Mouse (Mus musculus) left cerebral cortex, adult 2 months (tissue): Measurements from ENCODE around the gene Hist1h4b. TPM values are rescaled to one million over a fixed set of nuclear protein-coding genes. Genes with fewer than 3 reads are reported as not detected.
A peak's percentile ranks its signal among the peaks of the same experiment; 100 is the strongest.

Source experiments
- DNase-seq, 2 experiments: peaks; one replicate each; pipeline ENCODE4 v3.0.0; 2021 to 2022; ENCODE audit warnings: low spot score in 2 of 2, mixed read lengths in 1 of 2; ENCODE audit errors: extremely low spot score in 1 of 2
- H3K27ac ChIP-seq: fragments of 200-600 bp; 2 replicates; pipeline ENCODE4 v1.8.1; 2022
- H3K4me3 ChIP-seq: fragments of 200-600 bp; 2 replicates; pipeline ENCODE4 v1.8.1; 2022
- CTCF ChIP-seq: fragments of 200-600 bp; IDR thresholded peaks from 2 replicates; pipeline ENCODE4 v1.8.1; 2022; ENCODE audit warnings: antibody characterized with exemption, mild to moderate bottlenecking, moderate library complexity
- intact Hi-C: fragments of 180-260 bp; cut with DNase I; formaldehyde crosslinking; loops from one replicate; pipeline ENCODE4 v1.15.1; 2025
- total RNA-seq, 2 experiments: library from RNA; stranded (reverse); gene quantifications; 2 replicates each; pipeline ENCODE4 v1.2.3; 2021

Hist1h4b gene
- total RNA-seq, 2 experiments from 2014 or later = 62.5 to 93.5 TPM

- DNase-seq = no peak
- Histone ChIP-seq H3K27ac (no peak overlapping the region), H3K4me3 (no peak overlapping the region)
- TF ChIP-seq CTCF = no peak
- intact Hi-C loops = loop anchor here (10.0 kb wide), 1 partner anchor 308 kb away; no protein-coding TSS in a partner anchor
These were observed 13.6 kb upstream of the Hist1h4b start for GRCm38 (mm10) chr13:23743215-23743614.

- DNase-seq = no peak
- intact Hi-C loops = loop anchor here (10.0 kb wide), 1 partner anchor 309 kb away; no protein-coding TSS in a partner anchor
- no peak overlapping the region for H3K27ac ChIP-seq
- no peak for TF ChIP-seq CTCF
- H3K4me3 ChIP-seq = no peak overlapping the region
These were observed 12.8 kb upstream of the Hist1h4b start for GRCm38 (mm10) chr13:23743963-23744362.

- intact Hi-C loops = loop anchor here (10.0 kb wide), 1 partner anchor 310 kb away; no protein-coding TSS in a partner anchor
- Histone ChIP-seq H3K4me3 (no peak overlapping the region; the same call in 1 of the 2 replicates), H3K27ac (no peak overlapping the region)
- DNase-seq = no peak
- TF ChIP-seq CTCF = no peak
These were observed 12.1 kb upstream of the Hist1h4b start for GRCm38 (mm10) chr13:23744421-23745380.

GRCm38 (mm10) chr13:23745381-23746161 lies 11.2 kb upstream of the Hist1h4b start, which contains the start of gene Hist1h3c:
Gene Hist1h3c (minus strand): TSS chr13:23745602.
- H3K27ac ChIP-seq = peak within 1 kb of the TSS; percentile 98
- H3K4me3 ChIP-seq = peak within 1 kb of the TSS; percentile 55
- peak; percentile 81 to 84 for DNase-seq
- intact Hi-C loops = loop anchor here (2.0 to 10.0 kb wide), 2 partner anchors 163 to 311 kb away; no protein-coding TSS in a partner anchor
- TF ChIP-seq CTCF = peak; percentile 5; the same call in 1 of the 2 replicates

- peak within 1 kb of the TSS; percentile 98 for H3K27ac ChIP-seq
- peak; percentile 66 for DNase-seq
- peak within 1 kb of the TSS; percentile 55 for H3K4me3 ChIP-seq
- intact Hi-C loops = loop anchor here (2.0 to 10.0 kb wide), 2 partner anchors 164 to 312 kb away; no protein-coding TSS in a partner anchor
These were observed 10.4 kb upstream of the Hist1h4b start, which contains the start of gene Hist1h2bb for GRCm38 (mm10) chr13:23746201-23747080. Gene Hist1h2bb (plus strand): TSS chr13:23746734.

GRCm38 (mm10) chr13:23747081-23747891 lies 9.5 kb upstream of the Hist1h4b start:
- intact Hi-C loops = loop anchor here (2.0 to 10.0 kb wide), 2 partner anchors 164 to 312 kb away; no protein-coding TSS in a partner anchor
- Histone ChIP-seq H3K27ac (peak overlapping the region; percentile 98), H3K4me3 (peak overlapping the region; percentile 55)
- TF ChIP-seq CTCF = no peak
- DNase-seq = no peak

- no peak for DNase-seq
- no peak for TF ChIP-seq CTCF
- 0 out of 2 replicates have a peak overlapping the region, but pooled peaks have one; percentile 11 for H3K27ac ChIP-seq
- intact Hi-C loops = loop anchor here (2.0 to 10.0 kb wide), 2 partner anchors 165 to 313 kb away; no protein-coding TSS in a partner anchor
- no peak overlapping the region for H3K4me3 ChIP-seq
These were observed 8.9 kb upstream of the Hist1h4b start for GRCm38 (mm10) chr13:23747892-23748288.

- H3K4me3 ChIP-seq = no peak overlapping the region
- intact Hi-C loops = loop anchor here (5.0 to 10.0 kb wide), 2 partner anchors 315 to 1997 kb away; partner anchors contain the start of genes Hist1h2ak, Hist1h2bn and Hist1h4k
- DNase-seq = no peak
- no peak overlapping the region for H3K27ac ChIP-seq
- TF ChIP-seq CTCF = no peak
These were observed 7.2 kb upstream of the Hist1h4b start for GRCm38 (mm10) chr13:23749563-23750121.

GRCm38 (mm10) chr13:23750839-23751477 lies 5.9 kb upstream of the Hist1h4b start, which contains the start of gene Hist1h2ab:
Gene Hist1h2ab (plus strand): TSS chr13:23751126.
- Histone ChIP-seq H3K4me3 (peak within 1 kb of the TSS; percentile 48), H3K27ac (peak within 1 kb of the TSS; percentile 88)
- intact Hi-C loops = loop anchor here (5.0 kb wide), 1 partner anchor 1999 kb away; the partner anchor contains the start of genes Hist1h2ak, Hist1h2bn and Hist1h4k
- DNase-seq = peak; percentile 46 to 49
